Mouse (Mus musculus) MEL (cell line): ENCODE results near the gene Macc1. TPM values are rescaled to one million over a fixed set of nuclear protein-coding genes. Genes with fewer than 3 reads are reported as not detected.

ENCODE experiments used
- DNase-seq: peaks from one replicate; pipeline ENCODE4 v3.0.0; 2011; ENCODE audit warnings: low read depth, low spot score
- H3K27ac ChIP-seq: 2 replicates; pipeline ENCODE4 v1.5.1; 2012; ENCODE audit warnings: low read depth, mild to moderate bottlenecking, control low read depth, low read length, moderate library complexity; ENCODE audit not compliant: control insufficient read depth
- H3K27me3 ChIP-seq, 2 experiments: fragments of 150-350 bp in 1 of 2; sonication (generic) in 1 of 2; 2 replicates each; pipeline ENCODE4 v1.6.1; 2012; ENCODE audit warnings: low read length in 2 of 2, mild to moderate bottlenecking in 2 of 2, improper control_type of control experiment in 1 of 2, moderate library complexity in 1 of 2; ENCODE audit not compliant: insufficient read depth in 2 of 2, control insufficient read depth in 1 of 2
- H3K36me3 ChIP-seq, 2 experiments: 2 replicates each; pipeline ENCODE4 v1.6.1; 2012 to 2014; ENCODE audit warnings: low read length in 2 of 2, improper control_type of control experiment in 1 of 2, inconsistent platforms in 1 of 2, mild to moderate bottlenecking in 1 of 2; ENCODE audit not compliant: insufficient read depth in 2 of 2, control insufficient read depth in 1 of 2
- H3K4me1 ChIP-seq, 2 experiments: fragments of 150-350 bp in 1 of 2; sonication (generic) in 1 of 2; 2 replicates each; pipeline ENCODE4 v1.6.1; 2012; ENCODE audit warnings: low read length in 2 of 2, improper control_type of control experiment in 1 of 2, mild to moderate bottlenecking in 1 of 2; ENCODE audit not compliant: insufficient read depth in 2 of 2, control insufficient read depth in 1 of 2
- H3K4me3 ChIP-seq, 2 experiments: fragments of 150-350 bp in 1 of 2; sonication (generic) in 1 of 2; 2 replicates each; pipeline ENCODE4 v1.5.1; 2012; ENCODE audit warnings: low read depth in 2 of 2, low read length in 2 of 2, mild to moderate bottlenecking in 2 of 2, moderate library complexity in 2 of 2, control low read depth in 1 of 2, improper control_type of control experiment in 1 of 2; ENCODE audit not compliant: control insufficient read depth in 1 of 2, insufficient read depth in 1 of 2
- H3K79me2 ChIP-seq: 2 replicates; pipeline ENCODE4 v1.6.1; 2012; ENCODE audit warnings: mild to moderate bottlenecking, low read length, moderate library complexity; ENCODE audit not compliant: control insufficient read depth, poor library complexity, insufficient read depth
- H3K9ac ChIP-seq: 2 replicates; pipeline ENCODE4 v1.6.1; 2012; ENCODE audit warnings: low read depth, mild to moderate bottlenecking, control low read depth, low read length, moderate library complexity; ENCODE audit not compliant: control insufficient read depth, poor library complexity, severe bottlenecking
- H3K9me3 ChIP-seq: fragments of 150-350 bp; sonication (generic); replicated peaks from 2 replicates; pipeline ENCODE4 v1.6.1; 2012; ENCODE audit warnings: mild to moderate bottlenecking, low read length, improper control_type of control experiment, moderate library complexity; ENCODE audit not compliant: insufficient read depth
- BHLHE40 ChIP-seq: IDR thresholded peaks from 2 replicates; pipeline ENCODE4 v1.6.1; 2012; ENCODE audit warnings: low read depth, mild to moderate bottlenecking, inconsistent platforms, low read length, improper control_type of control experiment, borderline replicate concordance
- CHD1 ChIP-seq: IDR thresholded peaks from 2 replicates; pipeline ENCODE4 v1.6.1; 2012; ENCODE audit warnings: low read depth, mild to moderate bottlenecking, inconsistent platforms, low read length, improper control_type of control experiment
- CHD2 ChIP-seq: IDR thresholded peaks from 2 replicates; pipeline ENCODE4 v1.6.1; 2011; ENCODE audit warnings: low read length, improper control_type of control experiment
- E2F4 ChIP-seq: IDR thresholded peaks from 2 replicates; pipeline ENCODE4 v1.6.1; 2011; ENCODE audit warnings: low read depth, low read length, improper control_type of control experiment, borderline replicate concordance
- ELF1 ChIP-seq: IDR thresholded peaks from 2 replicates; pipeline ENCODE4 v1.6.1; 2014; ENCODE audit warnings: low read depth, mild to moderate bottlenecking, inconsistent platforms, low read length, improper control_type of control experiment, moderate library complexity
- EP300 ChIP-seq, 2 experiments: IDR thresholded peaks; 2 replicates each; pipeline ENCODE4 v1.6.1; 2011; ENCODE audit warnings: improper control_type of control experiment in 2 of 2, low read length in 2 of 2, low read depth in 1 of 2, mild to moderate bottlenecking in 1 of 2
- HCFC1 ChIP-seq: IDR thresholded peaks from 2 replicates; pipeline ENCODE4 v1.6.1; 2012; ENCODE audit warnings: low read depth, mild to moderate bottlenecking, inconsistent platforms, low read length, improper control_type of control experiment, moderate library complexity
- JUND ChIP-seq: IDR thresholded peaks from 2 replicates; pipeline ENCODE4 v1.6.1; 2011; ENCODE audit warnings: low read depth, mild to moderate bottlenecking, improper control_type of control experiment, low read length
- MAZ ChIP-seq: IDR thresholded peaks from 2 replicates; pipeline ENCODE4 v1.6.1; 2012; ENCODE audit warnings: low read depth, mild to moderate bottlenecking, inconsistent platforms, low read length, improper control_type of control experiment
- NELFE ChIP-seq: IDR thresholded peaks from 2 replicates; pipeline ENCODE4 v1.6.1; 2011; ENCODE audit warnings: low read depth, low read length, improper control_type of control experiment
- POLR2A ChIP-seq, 2 experiments: IDR thresholded peaks; 2 replicates each; pipeline ENCODE4 v1.6.1; 2011 to 2012; ENCODE audit warnings: low read length in 2 of 2, mild to moderate bottlenecking in 2 of 2, control low read depth in 1 of 2, improper control_type of control experiment in 1 of 2, low read depth in 1 of 2, moderate library complexity in 1 of 2; ENCODE audit not compliant: control insufficient read depth in 1 of 2, insufficient read depth in 1 of 2, poor library complexity in 1 of 2
- RCOR1 ChIP-seq: IDR thresholded peaks from 2 replicates; pipeline ENCODE4 v1.6.1; 2012; ENCODE audit warnings: low read depth, mild to moderate bottlenecking, inconsistent platforms, low read length, improper control_type of control experiment
- SIN3A ChIP-seq: IDR thresholded peaks from 2 replicates; pipeline ENCODE4 v1.6.1; 2012; ENCODE audit warnings: low read length, improper control_type of control experiment, inconsistent platforms
- SMC3 ChIP-seq: IDR thresholded peaks from 2 replicates; pipeline ENCODE4 v1.6.1; 2011; ENCODE audit warnings: low read depth, low read length, improper control_type of control experiment
- UBTF ChIP-seq: IDR thresholded peaks from 2 replicates; pipeline ENCODE4 v1.6.1; 2012; ENCODE audit warnings: low read depth, mild to moderate bottlenecking, inconsistent platforms, low read length, improper control_type of control experiment, moderate library complexity, borderline replicate concordance; ENCODE audit not compliant: insufficient read depth
- USF1 ChIP-seq: IDR thresholded peaks from 2 replicates; pipeline ENCODE4 v1.6.1; 2014; ENCODE audit warnings: low read depth, mild to moderate bottlenecking, inconsistent platforms, low read length, improper control_type of control experiment, moderate library complexity
- USF2 ChIP-seq, 2 experiments: IDR thresholded peaks; 2 replicates each; pipeline ENCODE4 v1.6.1; 2011 to 2012; ENCODE audit warnings: improper control_type of control experiment in 2 of 2, low read length in 2 of 2, borderline replicate concordance in 1 of 2, inconsistent platforms in 1 of 2, low read depth in 1 of 2, mild to moderate bottlenecking in 1 of 2; ENCODE audit not compliant: insufficient read depth in 1 of 2
- ZKSCAN1 ChIP-seq: IDR thresholded peaks from 2 replicates; pipeline ENCODE4 v1.6.1; 2012; ENCODE audit warnings: low read depth, mild to moderate bottlenecking, inconsistent platforms, low read length, improper control_type of control experiment, moderate library complexity
- ZMIZ1 ChIP-seq: IDR thresholded peaks from 2 replicates; pipeline ENCODE4 v1.6.1; 2012; ENCODE audit warnings: low read depth, mild to moderate bottlenecking, inconsistent platforms, low read length, improper control_type of control experiment, moderate library complexity
- ZNF384 ChIP-seq: IDR thresholded peaks from 2 replicates; pipeline ENCODE4 v1.6.1; 2012; ENCODE audit warnings: low read depth, mild to moderate bottlenecking, inconsistent platforms, low read length, improper control_type of control experiment
- polyA plus RNA-seq, 2 experiments: library from polyadenylated mRNA; stranded (reverse) in 1 of 2; unstranded in 1 of 2; fragments of >175 nt in 1 of 2; fragments of >200 nt in 1 of 2; gene quantifications; 2 replicates each; pipeline versions ENCODE4 v1.2.1 to v1.2.4; 2012; ENCODE audit warnings: low replicate concordance in 2 of 2, low read depth in 1 of 2; ENCODE audit not compliant: insufficient read length in 2 of 2, insufficient read depth in 1 of 2, missing spikeins in 1 of 2
- total RNA-seq: library from RNA; depleted of rRNA; stranded (reverse); fragments of 300-350 nt; gene quantifications from 2 replicates; pipeline ENCODE4 v1.2.3, GENCODE M21; 2012

The Macc1 gene
- total and polyA plus RNA-seq, 3 experiments = not detected

GRCm38 (mm10) chr12:119313014-119313763 lies 881 bp upstream of the Macc1 start:
- TF ChIP-seq MAZ (no peak), HCFC1 (no peak), UBTF (no peak), ZMIZ1 (no peak), ZKSCAN1 (no peak), JUND (no peak), E2F4 (no peak), ELF1 (no peak), BHLHE40 (no peak), RCOR1 (no peak), SIN3A (no peak), SMC3 (no peak), CHD2 (no peak), CHD1 (no peak), ZNF384 (no peak), USF2 (IDR thresholded peaks at IDR 0.05; ENCODE audit: borderline replicate concordance in 1 of 2, insufficient read depth in 1 of 2, low read depth in 1 of 2, low read length in 2 of 2) (no peak), NELFE (no peak), POLR2A (IDR thresholded peaks at IDR 0.05; ENCODE audit: control insufficient read depth in 1 of 2, insufficient read depth in 1 of 2, low read depth in 1 of 2, low read length in 2 of 2, poor library complexity in 1 of 2) (no peak)
- TF ChIP-seq, all 39 proteins: peak for 0
- Histone ChIP-seq H3K4me1 (no peaks in the 10 kb centered on the region), H3K79me2 (no peaks in the 10 kb centered on the region), H3K9ac (no peak overlapping the region), H3K27ac (no peak overlapping the region), H3K36me3 (no peaks in the 10 kb centered on the region), H3K9me3 (no peaks in the 10 kb centered on the region), H3K4me3 (no peak overlapping the region), H3K27me3 (no peaks in the 10 kb centered on the region)
- DNase-seq = no peak

GRCm38 (mm10) chr12:119318799-119319198 lies 4.7 kb downstream of the Macc1 start:
- no peaks in the 10 kb centered on the region for H3K36me3 ChIP-seq
- no peak for DNase-seq
- no peaks in the 10 kb centered on the region for H3K27me3 ChIP-seq
- no peaks in the 10 kb centered on the region for H3K4me1 ChIP-seq
- no peaks in the 10 kb centered on the region for H3K79me2 ChIP-seq
- H3K9ac ChIP-seq = no peak overlapping the region
- TF ChIP-seq UBTF (no peak), USF1 (no peak), EP300 (IDR thresholded peaks at IDR 0.05; ENCODE audit: low read depth in 1 of 2, low read length in 2 of 2) (no peak), ZNF384 (no peak)
- H3K4me3 ChIP-seq = no peak overlapping the region
- H3K27ac ChIP-seq = no peak overlapping the region
- no peaks in the 10 kb centered on the region for H3K9me3 ChIP-seq
